In the genomic region with DNA sequence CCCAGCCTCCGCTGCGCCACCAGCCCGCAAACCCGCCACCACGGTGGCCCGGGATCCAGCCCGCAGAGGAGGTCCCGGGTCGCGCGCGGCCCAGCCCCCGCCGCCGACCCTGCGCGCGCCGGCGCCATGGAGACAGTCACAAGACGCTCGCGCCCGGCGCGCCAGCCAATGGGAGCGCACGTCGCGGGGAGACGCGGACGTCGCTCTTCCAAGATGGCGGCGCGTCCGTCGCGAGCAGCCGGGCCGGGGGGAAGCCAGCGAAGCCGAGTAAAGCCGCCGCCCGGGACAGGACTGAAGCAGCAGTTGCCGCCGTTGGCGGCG, we compare ENCODE assay signal across 8 mouse cellular contexts. TPM values are rescaled to one million over a fixed set of nuclear protein-coding genes. Genes with fewer than 3 reads are reported as not detected.
DNase-seq lines count a peak whose midpoint lies in the region; ATAC-seq and TF ChIP-seq lines count a peak whose summit lies in the region.

Gene Snx13 (plus strand): TSS at position 188 of the 321 bp plus-strand sequence.

- peaks cover 51% of the 10 kb centered on the region for H3K79me2 ChIP-seq in C2C12 (ENCODE audit: control insufficient read depth, insufficient read depth)
- H3K79me2 ChIP-seq in liver, adult 2 months (ENCODE audit: control insufficient read depth, insufficient read depth, low read length): peaks cover 5% of the 10 kb centered on the region; the same call in 1 of the 2 replicates

- no peaks in the 10 kb centered on the region for H3K36me3 ChIP-seq in C2C12 (ENCODE audit: control insufficient read depth, insufficient read depth)
- no peaks in the 10 kb centered on the region for H3K36me3 ChIP-seq in heart, embryonic 11.5 days (ENCODE audit: control insufficient read depth, insufficient read depth, low read length)
- H3K36me3 ChIP-seq in kidney, embryonic 16.5 days (ENCODE audit: insufficient read depth, low read length): no peaks in the 10 kb centered on the region
- H3K36me3 ChIP-seq in liver, adult 2 months (ENCODE audit: control insufficient read depth, insufficient read depth, low read length): no peaks in the 10 kb centered on the region

- H3K9me3 ChIP-seq in heart, embryonic 11.5 days (replicated peaks; ENCODE audit: control insufficient read depth, low read length): no peaks in the 10 kb centered on the region
- no peaks in the 10 kb centered on the region for H3K9me3 ChIP-seq in kidney, embryonic 16.5 days (ENCODE audit: low read length)

- DNase-seq in brain, adult 2 months (ENCODE audit: low read depth, low spot score): peak; percentile 96
- DNase-seq in liver, adult 2 months (ENCODE audit: extremely low read depth, low read depth, low spot score): peak; percentile 63
- DNase-seq in spleen, postnatal 4 days (ENCODE audit: low spot score in 2 of 2): peak; percentile 87 to 94

- ATAC-seq in heart, embryonic 11.5 days (replicated peaks; ENCODE audit: insufficient number of reproducible peaks, low FRiP score, low TSS enrichment): peak; percentile 98
- ATAC-seq in kidney, embryonic 16.5 days (ENCODE audit: low FRiP score, low TSS enrichment): peak; percentile 98
- peak; percentile 81 for ATAC-seq in monocyte, adult 5-6 weeks (replicated peaks; ENCODE audit: insufficient number of reproducible peaks, low FRiP score, low TSS enrichment, poor library complexity, severe bottlenecking)

- peak within 1 kb of the TSS; percentile 97 for H3K9ac ChIP-seq in heart, embryonic 11.5 days (ENCODE audit: low read depth, low read length)
- peak within 1 kb of the TSS; percentile 96 for H3K9ac ChIP-seq in kidney, embryonic 16.5 days (replicated peaks; ENCODE audit: low read length)
- peak within 1 kb of the TSS; percentile 91 for H3K9ac ChIP-seq in liver, adult 2 months (ENCODE audit: low read depth, low read length)

- peaks cover 4% of the 10 kb centered on the region for H3K4me1 ChIP-seq in embryonic fibroblast, embryonic 13.5 days (ENCODE audit: control insufficient read depth, insufficient read depth, low read length)
- H3K4me1 ChIP-seq in heart, embryonic 11.5 days (ENCODE audit: control insufficient read depth, insufficient read depth, low read length): peaks cover 16% of the 10 kb centered on the region
- H3K4me1 ChIP-seq in kidney, embryonic 16.5 days (ENCODE audit: insufficient read depth, low read length): peaks cover 17% of the 10 kb centered on the region
- H3K4me1 ChIP-seq in liver, adult 2 months (ENCODE audit: control insufficient read depth, insufficient read depth, low read length): peaks cover 20% of the 10 kb centered on the region

- no peak for TF ChIP-seq CTCF in C2C12 (IDR thresholded peaks at IDR 0.05; ENCODE audit: control insufficient read depth, insufficient read depth, insufficient read length)
- no peak for TF ChIP-seq CTCF in embryonic fibroblast, embryonic 13.5 days (IDR thresholded peaks at IDR 0.05; ENCODE audit: borderline replicate concordance, insufficient read depth, low read length)
- no peak for TF ChIP-seq CTCF in liver, adult 2 months (IDR thresholded peaks at IDR 0.05; ENCODE audit: low read depth, low read length)

- H3K4me2 ChIP-seq in heart, embryonic 11.5 days: peak within 1 kb of the TSS; percentile 75
- H3K4me2 ChIP-seq in kidney, embryonic 16.5 days (replicated peaks; ENCODE audit: low read depth, low read length): peak within 1 kb of the TSS; percentile 72

- H3K27me3 ChIP-seq in C2C12 (ENCODE audit: control insufficient read depth, insufficient read depth, insufficient read length): no peaks in the 10 kb centered on the region
- no peaks in the 10 kb centered on the region for H3K27me3 ChIP-seq in heart, embryonic 11.5 days (ENCODE audit: control insufficient read depth, insufficient read depth, low read length)
- H3K27me3 ChIP-seq in kidney, embryonic 16.5 days (ENCODE audit: insufficient read depth, low read length): no peaks in the 10 kb centered on the region
- no peaks in the 10 kb centered on the region for H3K27me3 ChIP-seq in liver, adult 2 months (ENCODE audit: control insufficient read depth, insufficient read depth, low read length)

- TF ChIP-seq POLR2A in embryonic fibroblast, embryonic 13.5 days (IDR thresholded peaks at IDR 0.05; ENCODE audit: low read depth, low read length): peak; percentile 71; the same call in 1 of the 2 replicates
- peak; percentile 61 for TF ChIP-seq POLR2A in liver, adult 2 months (IDR thresholded peaks at IDR 0.05; ENCODE audit: extremely low read depth, insufficient read depth, low read length)

- under 1% methylated on average over 51 of the region's 51 CpGs for WGBS in heart, embryonic 11.5 days (ENCODE audit: insufficient replicate concordance)
- WGBS in kidney, embryonic 16.5 days: 0% methylated on average over 51 of the region's 51 CpGs
- under 1% methylated on average over 51 of the region's 51 CpGs for WGBS in liver, adult 2 months

- H3K4me3 ChIP-seq in C2C12 (ENCODE audit: insufficient read depth, poor library complexity, severe bottlenecking): peak within 1 kb of the TSS; percentile 92
- peak within 1 kb of the TSS; percentile 75 for H3K4me3 ChIP-seq in embryonic fibroblast, embryonic 13.5 days (ENCODE audit: insufficient read depth, low read length)
- peak within 1 kb of the TSS; percentile 97 for H3K4me3 ChIP-seq in heart, embryonic 11.5 days (ENCODE audit: low read depth, low read length)
- H3K4me3 ChIP-seq in kidney, embryonic 16.5 days (ENCODE audit: low read length): peak within 1 kb of the TSS; percentile 96
- H3K4me3 ChIP-seq in liver, adult 2 months (ENCODE audit: insufficient read depth, low read depth, low read length): peak within 1 kb of the TSS; percentile 72

- H3K27ac ChIP-seq in embryonic fibroblast, embryonic 13.5 days (ENCODE audit: insufficient read depth, low read length): peak within 1 kb of the TSS; percentile 67
- H3K27ac ChIP-seq in heart, embryonic 11.5 days (ENCODE audit: low read depth, low read length): peak within 1 kb of the TSS; percentile 97
- peak within 1 kb of the TSS; percentile 93 for H3K27ac ChIP-seq in kidney, embryonic 16.5 days (ENCODE audit: low read length)
- peak within 1 kb of the TSS; percentile 91 for H3K27ac ChIP-seq in liver, adult 2 months (replicated peaks; ENCODE audit: insufficient read depth, low read depth, low read length)

- H3ac ChIP-seq in C2C12 (ENCODE audit: control insufficient read depth, insufficient read length, low read depth): peak within 1 kb of the TSS; percentile 81

- H3K79me3 ChIP-seq in C2C12 (ENCODE audit: low read depth): peaks cover 36% of the 10 kb centered on the region

TF ChIP-seq in C2C12, 6 proteins besides CTCF, POLR2A, EP300 and RAD21:
- TF ChIP-seq MYOD1 (IDR thresholded peaks at IDR 0.05; ENCODE audit: control insufficient read depth, insufficient read length, low read depth) (no peak), USF1 (IDR thresholded peaks at IDR 0.05; ENCODE audit: low read depth) (no peak), MAX (IDR thresholded peaks at IDR 0.05) (no peak), FOSL1 (IDR thresholded peaks at IDR 0.05; ENCODE audit: insufficient read depth, low read length, poor library complexity, severe bottlenecking) (no peak), CEBPB (IDR thresholded peaks at IDR 0.05; ENCODE audit: low read depth) (no peak), MYOG (IDR thresholded peaks at IDR 0.05; ENCODE audit: control insufficient read depth, extremely low read depth, insufficient read length) (no peak)

RNA-seq across cellular contexts. Expression of gene Snx13, which starts in this region (rescaled TPM):
- 2.9 TPM for polyA plus RNA-seq in C2C12 (2012; fragmentation: generic; extraction: Trizol)
- 55.4 and 56.6 TPM in 2 replicates for polyA plus RNA-seq in embryonic fibroblast, embryonic 13.5 days (2011; ENCODE audit: insufficient read length, low read depth, missing spikeins)
- 26.8 and 37.4 TPM in 2 replicates for polyA plus RNA-seq in heart, embryonic 11.5 days (2014; fragmentation: Nextera tagmentation; extraction: Ambion mirVana)
- polyA plus RNA-seq in kidney, embryonic 16.5 days (2015; fragmentation: Nextera tagmentation; extraction: Ambion mirVana): 27.0 and 27.5 TPM in 2 replicates
- total RNA-seq in liver, adult 2 months (2014; rRNA removed): 22.3 and 26.0 TPM in 2 replicates
- 3.3 and 3.5 TPM in 2 replicates for polyA plus RNA-seq in liver, adult 2 months (2012; rRNA removed)
- total RNA-seq in monocyte, adult 5-6 weeks (2017): 38.4 to 57.2 TPM (median 40.9 TPM) in 3 replicates

Comparison
In these comparisons a context has a peak if more than half of its experiments do, and no peak if none do; other contexts are left out.
1. Peak in every context shown above with its lines: DNase-seq, ATAC-seq, H3K4me3 ChIP-seq and H3K27ac ChIP-seq.